Mouse (Mus musculus): ENCODE measurements around the gene Grhl3.

Grhl3 gene

DNA sequence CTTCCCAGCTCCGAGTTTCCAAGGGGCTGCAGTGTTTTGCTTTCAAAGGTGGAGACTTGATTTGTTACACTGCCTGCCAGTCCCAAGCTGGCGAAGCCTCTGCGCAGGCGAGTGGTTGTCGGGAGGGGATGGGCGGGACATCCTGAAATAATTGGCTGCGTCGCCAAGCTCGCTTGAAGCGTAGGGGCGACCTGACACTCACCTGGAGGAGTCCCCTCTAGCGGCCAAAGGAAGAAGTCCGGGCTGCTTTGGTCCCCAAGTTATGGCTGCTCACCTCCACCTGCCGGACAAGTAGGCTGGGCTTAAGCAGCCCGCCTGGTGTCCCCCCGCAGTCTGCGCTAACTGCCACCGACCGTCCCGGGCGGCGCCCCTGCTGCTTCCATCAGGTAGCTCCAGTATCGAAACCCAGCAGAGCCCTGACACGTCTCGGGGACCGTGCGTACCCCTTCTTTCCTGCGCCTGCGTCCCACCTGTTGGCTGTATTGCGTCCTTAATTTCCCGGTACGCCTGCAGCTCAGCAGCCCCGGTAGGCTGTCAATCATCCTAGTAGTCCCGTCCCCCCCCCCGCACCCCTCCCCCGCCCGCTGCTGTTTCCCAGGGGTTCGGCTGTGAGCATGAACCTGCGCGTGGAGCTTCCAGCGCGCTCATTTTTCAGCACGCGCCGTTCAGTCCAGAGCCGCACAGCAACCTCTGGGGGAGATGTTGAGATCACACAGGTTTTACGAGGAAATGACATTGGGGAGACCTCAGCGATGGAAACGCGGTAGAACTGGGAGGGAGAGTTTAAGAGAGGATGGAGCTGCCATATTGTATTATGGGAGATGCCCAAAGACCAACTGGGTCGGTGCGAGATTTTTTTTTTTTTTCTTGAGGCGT, 78.7 kb downstream of the Grhl3 start, which contains the start of the genes Stpg1 and Nipal3:
Gene Stpg1 (plus strand): TSS at position 270 of the 876 bp plus-strand sequence.
Gene Nipal3 (minus strand): TSS at position 518 of the 876 bp plus-strand sequence.
- in situ Hi-C loops (cut with MboI, MseI): loop anchor here (5.0 kb wide), 1 partner anchor 42 kb away; no protein-coding TSS in a partner anchor

- in situ Hi-C loops (cut with MboI, MseI): loop anchor here (5.0 kb wide), 1 partner anchor 42 kb away; no protein-coding TSS in a partner anchor
These were observed 79.5 kb downstream of the Grhl3 start for GRCm38 (mm10) chr4:135493691-135494520.

- in situ Hi-C loops (cut with MboI, MseI): loop anchor here (5.0 kb wide), 1 partner anchor 41 kb away; no protein-coding TSS in a partner anchor
These were observed 80.2 kb downstream of the Grhl3 start for GRCm38 (mm10) chr4:135493271-135493670.

All from regulatory T cell (primary cell).